Mouse (Mus musculus): ENCODE data around the gene Mlx. TPM values are rescaled to one million over a fixed set of nuclear protein-coding genes. Genes with fewer than 3 reads are reported as not detected.
A peak's percentile ranks its signal among the peaks of the same experiment; 100 is the strongest.

The Mlx gene
- total and polyA plus RNA-seq, 3 experiments: 45.2 to 116 (median 51.5) TPM

DNA sequence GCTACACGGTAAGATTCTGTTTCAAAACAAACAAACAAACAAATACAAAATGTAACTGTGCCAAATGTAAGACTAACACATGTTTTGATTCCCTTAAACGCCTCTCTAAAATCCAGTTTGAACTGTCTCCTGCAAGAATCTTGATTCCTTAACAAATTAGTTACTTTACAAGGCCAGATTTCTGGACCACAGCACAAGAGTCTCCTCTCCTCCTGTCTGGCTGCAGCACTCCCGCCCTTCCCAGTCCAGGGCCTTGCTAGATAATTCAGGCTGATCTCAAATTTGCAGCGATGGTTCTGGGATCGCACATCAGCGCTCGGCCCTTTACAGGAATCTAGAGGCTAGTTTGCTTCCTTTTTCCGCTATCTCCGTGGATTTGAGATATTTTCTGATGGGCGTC, 5.4 kb upstream of the Mlx start:
- peak overlapping the region; percentile 79 for H3K4me2 ChIP-seq (ENCODE audit: insufficient read depth, low read depth, poor library complexity, severe bottlenecking)
- H3K4me1 ChIP-seq (ENCODE audit: control insufficient read depth in 1 of 2, insufficient read depth in 2 of 2): peaks cover 17 to 41% of the 10 kb centered on the region in 2 experiments
- TF ChIP-seq RAD21 (IDR thresholded peaks at IDR 0.05; ENCODE audit: low read depth, low read length) (no peak), UBTF (IDR thresholded peaks at IDR 0.05; ENCODE audit: low read depth, low read length) (no peak)
- H3K9ac ChIP-seq (ENCODE audit: insufficient read depth, low read depth): peak overlapping the region; percentile 60
- peaks cover 3% of the 10 kb centered on the region for H3K27me3 ChIP-seq (replicated peaks)
- H3K9me3 ChIP-seq (replicated peaks; ENCODE audit: low read length): no peaks in the 10 kb centered on the region
- H3K27ac ChIP-seq (ENCODE audit: insufficient read depth, low read depth): no peak overlapping the region
- in situ Hi-C loops (cut with MboI; ENCODE audit: low pct_ligation_motif_present, low pct_unique_long_range_greater_than_20kb, low sequenced_read_pairs): loop anchor here (5.0 to 10.0 kb wide), 2 partner anchors 101 to 223 kb away; partner anchors contain the start of gene Becn1
- dilution Hi-C loops (cut with MboI; ENCODE audit: extremely low pct_ligation_motif_present, extremely low pct_unique_long_range_greater_than_20kb, low sequenced_read_pairs): no loop called here
- H3K36me3 ChIP-seq (replicated peaks in 1 of 2; ENCODE audit: control insufficient read depth in 1 of 2, insufficient read depth in 1 of 2, low read length in 1 of 2): peaks cover 16 to 34% of the 10 kb centered on the region in 2 experiments
- H3K4me3 ChIP-seq (replicated peaks in 1 of 3; ENCODE audit: low read depth in 2 of 3, low read length in 2 of 3, poor library complexity in 1 of 3): peak overlapping the region in 2 of 3 experiments; percentile 75 to 94
- no peak for DNase-seq (ENCODE audit: extremely low read depth)
- H3K79me2 ChIP-seq (replicated peaks; ENCODE audit: control insufficient read depth, extremely low read depth, insufficient read depth, poor library complexity, severe bottlenecking): peaks cover 14% of the 10 kb centered on the region; the same call in 1 of the 2 replicates

- Histone ChIP-seq H3K9ac (ENCODE audit: insufficient read depth, low read depth) (peak within 1 kb of the TSS; percentile 95), H3K27ac (ENCODE audit: insufficient read depth, low read depth) (peak within 1 kb of the TSS; percentile 55), H3K4me2 (ENCODE audit: insufficient read depth, low read depth, poor library complexity, severe bottlenecking) (peak within 1 kb of the TSS; percentile 80), H3K27me3 (replicated peaks) (peaks cover 3% of the 10 kb centered on the region), H3K9me3 (replicated peaks; ENCODE audit: low read length) (no peaks in the 10 kb centered on the region), H3K36me3 (replicated peaks in 1 of 2; ENCODE audit: control insufficient read depth in 1 of 2, insufficient read depth in 1 of 2, low read length in 1 of 2) (peaks cover 14 to 28% of the 10 kb centered on the region in 2 experiments), H3K4me1 (ENCODE audit: control insufficient read depth in 1 of 2, insufficient read depth in 2 of 2) (peaks cover 17 to 43% of the 10 kb centered on the region in 2 experiments), H3K4me3 (replicated peaks in 1 of 3; ENCODE audit: low read depth in 2 of 3, low read length in 2 of 3, poor library complexity in 1 of 3) (peak within 1 kb of the TSS; percentile 75 to 100 (median 88)), H3K79me2 (replicated peaks; ENCODE audit: control insufficient read depth, extremely low read depth, insufficient read depth, poor library complexity, severe bottlenecking) (peaks cover 14% of the 10 kb centered on the region; the same call in 1 of the 2 replicates)
- peak; percentile 94 for DNase-seq (ENCODE audit: extremely low read depth)
- dilution Hi-C loops (cut with MboI; ENCODE audit: extremely low pct_ligation_motif_present, extremely low pct_unique_long_range_greater_than_20kb, low sequenced_read_pairs) (no loop called here), in situ Hi-C loops (cut with MboI; ENCODE audit: low pct_ligation_motif_present, low pct_unique_long_range_greater_than_20kb, low sequenced_read_pairs) (loop anchor here (5.0 to 10.0 kb wide), 2 partner anchors 100 to 222 kb away; partner anchors contain the start of gene Becn1)
- no peak for TF ChIP-seq USF2 (conservative IDR thresholded peaks at IDR 0.05; ENCODE audit: low read depth, low read length)
- TF ChIP-seq JUN (IDR thresholded peaks at IDR 0.05; ENCODE audit: insufficient read depth, low read depth, low read length): no peak; the same call in 1 of the 2 replicates
- TF ChIP-seq IRF4 (IDR thresholded peaks at IDR 0.05; ENCODE audit: low read depth, low read length): peak; percentile 69
- TF ChIP-seq BHLHE40 (IDR thresholded peaks at IDR 0.05; ENCODE audit: low read depth, low read length): peak; percentile 20
- TF ChIP-seq ZC3H11A (IDR thresholded peaks at IDR 0.05; ENCODE audit: low read depth, low read length): peak; percentile 53
- TF ChIP-seq CTCF (conservative IDR thresholded peaks at IDR 0.05 in 1 of 2, IDR thresholded peaks at IDR 0.05 in 1 of 2; ENCODE audit: low read depth in 2 of 2, low read length in 2 of 2): peak; percentile 39 to 90; a peak in 3 of 4 replicates
- peak; percentile 74; the same call in 1 of the 2 replicates for TF ChIP-seq KAT2A (IDR thresholded peaks at IDR 0.05; ENCODE audit: insufficient replicate concordance, low read length)
- TF ChIP-seq USF1 (IDR thresholded peaks at IDR 0.05; ENCODE audit: low read depth, low read length): no peak; the same call in 1 of the 2 replicates
- TF ChIP-seq GABPA (IDR thresholded peaks at IDR 0.05; ENCODE audit: insufficient replicate concordance, low read depth, low read length): no peak; the same call in 1 of the 2 replicates
- TF ChIP-seq POLR2A (IDR thresholded peaks at IDR 0.05; ENCODE audit: low read depth, low read length): peak; percentile 99
- peak; percentile 18; the same call in 1 of the 2 replicates for TF ChIP-seq NRF1 (IDR thresholded peaks at IDR 0.05; ENCODE audit: low read depth, low read length)
- TF ChIP-seq ZNF384 (IDR thresholded peaks at IDR 0.05; ENCODE audit: low read depth, low read length): no peak
- peak; percentile 62 for TF ChIP-seq TCF12 (IDR thresholded peaks at IDR 0.05; ENCODE audit: low read depth, low read length)
- TF ChIP-seq NELFE (IDR thresholded peaks at IDR 0.05; ENCODE audit: low read depth, low read length): peak; percentile 96
- peak; percentile 87; the same call in 1 of the 2 replicates for TF ChIP-seq TBP (conservative IDR thresholded peaks at IDR 0.05; ENCODE audit: low read depth, low read length)
- TF ChIP-seq EP300 (IDR thresholded peaks at IDR 0.05; ENCODE audit: low read length): 0 out of 2 replicates have a peak, but pooled peaks have one; percentile 8
- TF ChIP-seq ZKSCAN1 (IDR thresholded peaks at IDR 0.05; ENCODE audit: borderline replicate concordance, low read depth, low read length): no peak
- TF ChIP-seq POLR2AphosphoS2 (IDR thresholded peaks at IDR 0.05; ENCODE audit: low read depth, low read length): peak; percentile 96
- TF ChIP-seq UBTF (IDR thresholded peaks at IDR 0.05; ENCODE audit: low read depth, low read length): no peak; the same call in 1 of the 2 replicates
- peak; percentile 18; the same call in 1 of the 2 replicates for TF ChIP-seq MYC (IDR thresholded peaks at IDR 0.05; ENCODE audit: low read depth, low read length)
- peak; percentile 91 for TF ChIP-seq MAZ (IDR thresholded peaks at IDR 0.05; ENCODE audit: low read depth, low read length)
- TF ChIP-seq CHD2 (IDR thresholded peaks at IDR 0.05; ENCODE audit: low read length): peak; percentile 58
- peak; percentile 46 for TF ChIP-seq CHD1 (IDR thresholded peaks at IDR 0.05; ENCODE audit: low read depth, low read length)
- peak; percentile 77 for TF ChIP-seq RAD21 (IDR thresholded peaks at IDR 0.05; ENCODE audit: low read depth, low read length)
- TF ChIP-seq MXI1 (IDR thresholded peaks at IDR 0.05; ENCODE audit: low read depth, low read length): peak; percentile 92
- TF ChIP-seq HCFC1 (IDR thresholded peaks at IDR 0.05; ENCODE audit: low read depth, low read length): peak; percentile 85
- TF ChIP-seq ELF1 (IDR thresholded peaks at IDR 0.05; ENCODE audit: low read depth, low read length): peak; percentile 92
- 0 out of 2 replicates have a peak, but pooled peaks have one; percentile 31 for TF ChIP-seq JUND (conservative IDR thresholded peaks at IDR 0.05; ENCODE audit: low read depth, low read length)
- TF ChIP-seq SIN3A (IDR thresholded peaks at IDR 0.05; ENCODE audit: low read length): peak; percentile 98
Observed at GRCm38 (mm10) chr11:101082208-101083082, 4.6 kb upstream of the Mlx start, which contains the start of gene Coasy. Gene Coasy, plus strand, starts transcription at chr11:101082565.
